In the genomic region with DNA sequence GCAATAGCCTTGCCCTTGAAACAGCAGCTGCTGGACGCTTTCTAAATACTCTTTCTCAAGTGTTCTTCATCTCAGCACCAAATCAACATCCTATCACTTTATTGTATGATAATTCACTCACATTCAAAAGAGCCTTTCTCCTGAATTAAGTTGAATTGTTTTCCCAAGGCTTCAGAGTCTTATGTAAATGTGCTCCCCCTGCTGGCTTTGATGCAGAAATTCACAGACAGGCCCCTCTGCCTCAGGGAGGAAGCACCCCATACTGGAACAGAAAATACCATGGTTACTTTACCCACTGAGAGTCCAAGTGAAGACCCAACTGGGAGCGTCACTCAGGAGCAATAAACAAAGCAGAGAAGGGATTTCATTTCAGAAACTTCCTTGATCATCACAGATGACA, we compare ENCODE assay signal across 8 mouse cellular contexts. TPM values are rescaled to one million over a fixed set of nuclear protein-coding genes. Genes with fewer than 3 reads are reported as not detected.
A peak's percentile ranks its signal among the peaks of the same experiment; 100 is the strongest.
DNase-seq lines count a peak whose midpoint lies in the region; ATAC-seq and TF ChIP-seq lines count a peak whose summit lies in the region.

No protein-coding gene starts in this region.

- H3K79me2 ChIP-seq in heart, adult 2 months (replicated peaks; ENCODE audit: control insufficient read depth, insufficient read depth, low read length): no peaks in the 10 kb centered on the region

- WGBS in heart, adult 2 months: 48% methylated on average over 2 of the region's 2 CpGs
- WGBS in heart, embryonic 12.5 days: 44% methylated on average over 2 of the region's 2 CpGs
- 62% methylated on average over 2 of the region's 2 CpGs for WGBS in spleen, adult 2 months
- 31% methylated on average over 2 of the region's 2 CpGs for WGBS in heart, postnatal 0 days
- 60% methylated on average over 2 of the region's 2 CpGs for WGBS in midbrain, embryonic 15.5 days
- 49% methylated on average over 2 of the region's 2 CpGs for whole genome bisulfite sequencing in intestine, embryonic 15.5 days

- H3K4me3 ChIP-seq in heart, adult 2 months: no peak overlapping the region
- no peak overlapping the region for H3K4me3 ChIP-seq in heart, embryonic 12.5 days
- no peak overlapping the region for H3K4me3 ChIP-seq in spleen, adult 2 months (ENCODE audit: extremely low read depth, insufficient read depth, insufficient read length)
- H3K4me3 ChIP-seq in heart, postnatal 0 days (ENCODE audit: low read depth, low read length): no peak overlapping the region
- H3K4me3 ChIP-seq in midbrain, embryonic 15.5 days: no peak overlapping the region
- H3K4me3 ChIP-seq in intestine, embryonic 15.5 days (replicated peaks): no peak overlapping the region

- no peak overlapping the region for H3K9ac ChIP-seq in heart, adult 2 months (ENCODE audit: low read depth, low read length)
- H3K9ac ChIP-seq in heart, embryonic 12.5 days: no peak overlapping the region
- H3K9ac ChIP-seq in heart, postnatal 0 days (replicated peaks; ENCODE audit: low read depth, low read length): no peak overlapping the region
- no peak overlapping the region for H3K9ac ChIP-seq in midbrain, embryonic 15.5 days
- H3K9ac ChIP-seq in intestine, embryonic 15.5 days: no peak overlapping the region

- intact Hi-C loops in heart, adult 2 months (cut with DNase I): loop anchor here (1.0 kb wide), 1 partner anchor 33 kb away; no protein-coding TSS in a partner anchor

- peak; percentile 83 for TF ChIP-seq CTCF in heart, adult 2 months (IDR thresholded peaks at IDR 0.05)
- TF ChIP-seq CTCF in spleen, adult 2 months (IDR thresholded peaks at IDR 0.05; ENCODE audit: extremely low read depth, insufficient read depth, insufficient read length, insufficient replicate concordance): peak; percentile 23; the same call in 1 of the 2 replicates
- peak; percentile 60 for TF ChIP-seq CTCF in heart, postnatal 0 days (IDR thresholded peaks at IDR 0.05; ENCODE audit: low read depth)

- H3K4me1 ChIP-seq in heart, adult 2 months (ENCODE audit: control insufficient read depth, insufficient read depth, low read length): no peaks in the 10 kb centered on the region
- peaks cover 6% of the 10 kb centered on the region for H3K4me1 ChIP-seq in heart, embryonic 12.5 days (replicated peaks)
- no peaks in the 10 kb centered on the region for H3K4me1 ChIP-seq in spleen, adult 2 months (ENCODE audit: control insufficient read depth, insufficient read depth, insufficient read length)
- H3K4me1 ChIP-seq in heart, postnatal 0 days (ENCODE audit: control insufficient read depth, insufficient read depth): no peaks in the 10 kb centered on the region
- no peaks in the 10 kb centered on the region for H3K4me1 ChIP-seq in midbrain, embryonic 15.5 days
- H3K4me1 ChIP-seq in intestine, embryonic 15.5 days (replicated peaks): no peaks in the 10 kb centered on the region

- ATAC-seq in heart, embryonic 12.5 days (ENCODE audit: insufficient number of reproducible peaks, low FRiP score): no peak
- no peak for ATAC-seq in heart, postnatal 0 days (ENCODE audit: insufficient read depth, low read depth)
- 0 out of 2 replicates have a peak, but pooled peaks have one; percentile 39 for ATAC-seq in midbrain, embryonic 15.5 days (replicated peaks)
- no peak for ATAC-seq in intestine, embryonic 15.5 days

- H3K9me3 ChIP-seq in heart, embryonic 12.5 days (replicated peaks): no peaks in the 10 kb centered on the region
- no peaks in the 10 kb centered on the region for H3K9me3 ChIP-seq in heart, postnatal 0 days (replicated peaks; ENCODE audit: control insufficient read depth, low read length)
- no peaks in the 10 kb centered on the region for H3K9me3 ChIP-seq in midbrain, embryonic 15.5 days
- H3K9me3 ChIP-seq in intestine, embryonic 15.5 days: no peaks in the 10 kb centered on the region

- no peak overlapping the region for H3K27ac ChIP-seq in heart, adult 2 months
- no peak overlapping the region for H3K27ac ChIP-seq in heart, embryonic 12.5 days (ENCODE audit: poor library complexity, severe bottlenecking)
- no peak overlapping the region for H3K27ac ChIP-seq in spleen, adult 2 months (ENCODE audit: insufficient read depth, low read length)
- no peak overlapping the region for H3K27ac ChIP-seq in heart, postnatal 0 days (ENCODE audit: low read depth)
- no peak overlapping the region for H3K27ac ChIP-seq in midbrain, embryonic 15.5 days
- H3K27ac ChIP-seq in intestine, embryonic 15.5 days: no peak overlapping the region

- no peaks in the 10 kb centered on the region for H3K36me3 ChIP-seq in heart, adult 2 months (ENCODE audit: control insufficient read depth, insufficient read depth, low read length)
- H3K36me3 ChIP-seq in heart, embryonic 12.5 days: peaks cover 67% of the 10 kb centered on the region
- H3K36me3 ChIP-seq in spleen, adult 2 months (ENCODE audit: control insufficient read depth, insufficient read depth, low read length): peaks cover 25% of the 10 kb centered on the region
- H3K36me3 ChIP-seq in heart, postnatal 0 days (replicated peaks; ENCODE audit: control insufficient read depth, insufficient read depth, low read length): peaks cover 71% of the 10 kb centered on the region
- peaks cover 10% of the 10 kb centered on the region for H3K36me3 ChIP-seq in midbrain, embryonic 15.5 days (replicated peaks)
- peaks cover 4% of the 10 kb centered on the region; the same call in 1 of the 2 replicates for H3K36me3 ChIP-seq in intestine, embryonic 15.5 days

- TF ChIP-seq EP300 in heart, adult 2 months (IDR thresholded peaks at IDR 0.05; ENCODE audit: insufficient read depth, low read depth, low read length): no peak
- no peak for TF ChIP-seq EP300 in heart, postnatal 0 days (IDR thresholded peaks at IDR 0.05; ENCODE audit: low read depth)

- H3K27me3 ChIP-seq in heart, adult 2 months (ENCODE audit: control insufficient read depth, insufficient read depth, low read length): no peaks in the 10 kb centered on the region
- no peaks in the 10 kb centered on the region for H3K27me3 ChIP-seq in heart, embryonic 12.5 days (replicated peaks)
- no peaks in the 10 kb centered on the region for H3K27me3 ChIP-seq in spleen, adult 2 months (ENCODE audit: control insufficient read depth, insufficient read depth, low read length)
- no peaks in the 10 kb centered on the region for H3K27me3 ChIP-seq in heart, postnatal 0 days (ENCODE audit: control insufficient read depth, insufficient read depth, low read length)
- no peaks in the 10 kb centered on the region for H3K27me3 ChIP-seq in midbrain, embryonic 15.5 days (replicated peaks)
- H3K27me3 ChIP-seq in intestine, embryonic 15.5 days (replicated peaks): no peaks in the 10 kb centered on the region

- TF ChIP-seq POLR2A in heart, adult 2 months (IDR thresholded peaks at IDR 0.05; ENCODE audit: insufficient read depth, low read depth, low read length): no peak
- no peak for TF ChIP-seq POLR2A in spleen, adult 2 months (IDR thresholded peaks at IDR 0.05; ENCODE audit: low read depth, low read length)

- no peak overlapping the region for H3K4me2 ChIP-seq in heart, embryonic 12.5 days
- H3K4me2 ChIP-seq in heart, postnatal 0 days (ENCODE audit: low read depth, low read length): no peak overlapping the region
- no peak overlapping the region for H3K4me2 ChIP-seq in midbrain, embryonic 15.5 days
- no peak overlapping the region for H3K4me2 ChIP-seq in intestine, embryonic 15.5 days (replicated peaks)

- DNase-seq in heart, adult 2 months: no peak
- peak; percentile 13 to 18 for DNase-seq in spleen, adult 2 months (ENCODE audit: low read depth in 1 of 2, low spot score in 2 of 2)
- DNase-seq in spleen, postnatal 14 days (ENCODE audit: low spot score in 2 of 2): no peak
- DNase-seq in brain, adult 2 months (ENCODE audit: low read depth, low spot score): peak; percentile 82
- DNase-seq in heart, postnatal 0 days (ENCODE audit: low spot score): peak; percentile 49

RNA-seq across cellular contexts. Expression of gene Pex16, which starts 43.6 kb away (rescaled TPM):
- 10 to 100 TPM; 19.6 to 23.1 TPM for total RNA-seq in heart, adult 2 months (2021)
- 35.6 and 36.8 TPM in 2 replicates for polyA plus RNA-seq in heart, adult 2 months (2012; rRNA removed)
- polyA plus RNA-seq in heart, embryonic 12.5 days (2016; fragmentation: Nextera tagmentation; extraction: Ambion mirVana): 14.1 and 16.0 TPM in 2 replicates
- 36.9 and 47.5 TPM in 2 replicates for polyA plus RNA-seq in spleen, adult 2 months (2012; rRNA removed)
- 14.1 and 28.5 TPM in 2 replicates for total RNA-seq in heart, postnatal 0 days (2014; rRNA removed; ENCODE audit: low replicate concordance)
- polyA plus RNA-seq in heart, postnatal 0 days (2015; fragmentation: Nextera tagmentation; extraction: Ambion mirVana): 27.5 and 27.7 TPM in 2 replicates
- 41.3 and 47.5 TPM in 2 replicates for polyA plus RNA-seq in midbrain, embryonic 15.5 days (2015; fragmentation: Nextera tagmentation; extraction: Ambion mirVana)
- polyA plus RNA-seq in intestine, embryonic 15.5 days (2015; fragmentation: Nextera tagmentation; extraction: Ambion mirVana): 41.6 and 45.8 TPM in 2 replicates

RNA-seq across cellular contexts. Expression of gene Large2, which starts 43.8 kb away (rescaled TPM):
- total RNA-seq in heart, adult 2 months (2021): not detected
- 0.50 and 0.84 TPM in 2 replicates for polyA plus RNA-seq in heart, adult 2 months (2012; rRNA removed)
- polyA plus RNA-seq in heart, embryonic 12.5 days (2016; fragmentation: Nextera tagmentation; extraction: Ambion mirVana): 1.2 and 1.8 TPM in 2 replicates
- polyA plus RNA-seq in spleen, adult 2 months (2012; rRNA removed): 1.9 and 2.5 TPM in 2 replicates
- not detected in 2 replicates for total RNA-seq in heart, postnatal 0 days (2014; rRNA removed; ENCODE audit: low replicate concordance)
- polyA plus RNA-seq in heart, postnatal 0 days (2015; fragmentation: Nextera tagmentation; extraction: Ambion mirVana): 0.25 and 0.47 TPM in 2 replicates
- polyA plus RNA-seq in midbrain, embryonic 15.5 days (2015; fragmentation: Nextera tagmentation; extraction: Ambion mirVana): 1.5 and 1.9 TPM in 2 replicates
- polyA plus RNA-seq in intestine, embryonic 15.5 days (2015; fragmentation: Nextera tagmentation; extraction: Ambion mirVana): 10.0 and 11.8 TPM in 2 replicates

RNA-seq across cellular contexts. Expression of gene 1700029I15Rik, which starts 51.5 kb away (rescaled TPM):
- 1 to 10 TPM in 1 of 2 experiments, under 1 TPM in 1; 0.63 to 1.1 TPM for total RNA-seq in heart, adult 2 months (2021)
- 2.4 and 2.8 TPM in 2 replicates for polyA plus RNA-seq in heart, adult 2 months (2012; rRNA removed)
- 1.2 and 1.7 TPM in 2 replicates for polyA plus RNA-seq in heart, embryonic 12.5 days (2016; fragmentation: Nextera tagmentation; extraction: Ambion mirVana)
- 2.0 and 2.8 TPM in 2 replicates for polyA plus RNA-seq in spleen, adult 2 months (2012; rRNA removed)
- total RNA-seq in heart, postnatal 0 days (2014; rRNA removed; ENCODE audit: low replicate concordance): 2.8 and 4.6 TPM in 2 replicates
- polyA plus RNA-seq in heart, postnatal 0 days (2015; fragmentation: Nextera tagmentation; extraction: Ambion mirVana): 0.56 and 0.87 TPM in 2 replicates
- 7.6 and 8.4 TPM in 2 replicates for polyA plus RNA-seq in midbrain, embryonic 15.5 days (2015; fragmentation: Nextera tagmentation; extraction: Ambion mirVana)
- polyA plus RNA-seq in intestine, embryonic 15.5 days (2015; fragmentation: Nextera tagmentation; extraction: Ambion mirVana): 2.9 and 3.0 TPM in 2 replicates

Comparison
In these comparisons a context has a peak if more than half of its experiments do, and no peak if none do; other contexts are left out.
1. DNase-seq: peak in spleen, adult 2 months (2 of 2), brain, adult 2 months (single experiment) and heart, postnatal 0 days (single experiment); none in heart, adult 2 months (0 of 2) and spleen, postnatal 14 days (0 of 2).
2. CTCF ChIP-seq: peak in every context shown above with its lines; median percentile 83 in heart, adult 2 months; 60 in heart, postnatal 0 days; 23 in spleen, adult 2 months.